Mouse (Mus musculus): ENCODE measurements around the gene Nrg4. TPM values are rescaled to one million over a fixed set of nuclear protein-coding genes. Genes with fewer than 3 reads are reported as not detected.

The Nrg4 gene
- polyA plus RNA-seq (2012; ENCODE audit: insufficient read depth, insufficient read length, missing spikeins) = 184 and 242 TPM in 2 replicates

- no peaks in the 10 kb centered on the region; the same call in 1 of the 2 replicates for H3K4me1 ChIP-seq (ENCODE audit: control insufficient read depth, insufficient read depth, insufficient read length, low read length)
- H3K27ac ChIP-seq (replicated peaks; ENCODE audit: low read depth, low read length) = no peak within 1 kb of the TSS
- peak within 1 kb of the TSS; percentile 98 for H3K4me3 ChIP-seq (ENCODE audit: insufficient read depth, low read depth, low read length)
Observed at GRCm38 (mm10) chr9:55326515-55327233, at the start of gene Nrg4, which contains the start of gene Tmem266. Nrg4 (minus strand) TSS chr9:55326844. Tmem266 (plus strand) TSS chr9:55326913.

- no peak overlapping the region for H3K27ac ChIP-seq (replicated peaks; ENCODE audit: low read depth, low read length)
- no peak overlapping the region for H3K4me3 ChIP-seq (ENCODE audit: insufficient read depth, low read depth, low read length)
- no peaks in the 10 kb centered on the region for H3K4me1 ChIP-seq (ENCODE audit: control insufficient read depth, insufficient read depth, insufficient read length, low read length)
Observed at GRCm38 (mm10) chr9:55371908-55372307, 45.3 kb upstream of the Nrg4 start.

DNA sequence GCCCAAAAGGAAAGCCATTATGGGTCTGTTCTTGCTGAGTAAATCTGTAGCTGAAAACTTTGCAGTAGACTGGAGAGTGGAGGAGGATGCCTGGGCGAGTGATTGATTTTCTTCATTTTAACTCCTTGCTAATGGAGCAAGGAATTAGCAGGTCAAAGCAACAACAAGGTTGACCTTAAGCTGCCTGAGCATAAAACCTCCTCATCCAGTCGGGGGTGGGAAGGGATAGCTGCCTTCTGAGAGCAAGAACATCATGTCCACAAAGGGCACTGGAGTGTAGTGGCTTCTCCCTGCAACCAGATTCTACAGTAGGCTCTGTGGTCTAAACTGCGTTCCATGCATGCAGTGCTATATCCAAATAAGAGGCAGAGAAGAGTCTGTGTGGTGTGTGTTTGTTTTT is 41.4 kb upstream of the Nrg4 start:
- Histone ChIP-seq H3K27ac (replicated peaks; ENCODE audit: low read depth, low read length) (no peak overlapping the region), H3K4me1 (ENCODE audit: control insufficient read depth, insufficient read depth, insufficient read length, low read length) (no peaks in the 10 kb centered on the region), H3K4me3 (ENCODE audit: insufficient read depth, low read depth, low read length) (no peak overlapping the region)

DNA sequence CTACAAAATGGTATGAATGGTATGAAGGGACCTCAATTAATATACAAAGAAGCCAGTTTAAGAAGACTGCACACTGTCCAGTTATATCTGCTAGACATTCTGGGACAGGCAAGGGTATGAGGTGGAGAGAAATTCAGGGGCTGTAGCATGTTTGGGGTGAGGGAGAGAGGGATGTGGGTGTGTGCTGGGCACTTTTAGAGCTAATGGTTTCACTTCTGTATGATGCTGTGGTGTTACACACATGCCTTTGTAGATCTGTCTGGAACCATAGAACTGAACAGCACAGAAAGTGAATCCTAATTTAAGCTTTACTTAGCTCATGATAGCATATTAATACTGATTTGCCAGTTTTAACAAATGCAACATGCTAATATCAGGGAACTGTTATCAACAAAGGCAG is 37.1 kb upstream of the Nrg4 start:
- Histone ChIP-seq H3K4me1 (ENCODE audit: control insufficient read depth, insufficient read depth, insufficient read length, low read length) (no peaks in the 10 kb centered on the region), H3K4me3 (ENCODE audit: insufficient read depth, low read depth, low read length) (no peak overlapping the region), H3K27ac (replicated peaks; ENCODE audit: low read depth, low read length) (no peak overlapping the region)

- H3K4me1 ChIP-seq (ENCODE audit: control insufficient read depth, insufficient read depth, insufficient read length, low read length) = no peaks in the 10 kb centered on the region
- H3K4me3 ChIP-seq (ENCODE audit: insufficient read depth, low read depth, low read length) = no peak overlapping the region
- H3K27ac ChIP-seq (replicated peaks; ENCODE audit: low read depth, low read length) = no peak overlapping the region
Observed at GRCm38 (mm10) chr9:55361969-55362368, 35.3 kb upstream of the Nrg4 start.

DNA sequence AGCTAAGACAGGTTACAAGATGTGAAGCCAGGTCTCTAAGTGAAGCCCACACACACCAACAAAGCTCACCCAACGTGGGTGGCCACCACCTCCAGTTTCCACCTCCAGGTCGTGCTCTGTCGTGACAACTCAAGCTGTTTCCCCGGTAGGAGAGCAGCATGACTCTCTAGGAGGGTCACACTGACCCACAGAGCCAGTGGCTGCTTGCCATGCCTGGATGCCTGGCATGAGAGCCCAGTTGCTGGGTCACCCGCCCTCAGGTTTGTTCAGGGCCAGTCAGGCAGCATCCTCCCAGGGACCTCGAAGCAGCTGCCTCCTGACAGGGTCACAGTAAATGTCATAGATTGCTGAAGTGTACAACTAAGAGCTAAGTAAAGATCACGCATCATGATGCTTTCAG is 34.2 kb upstream of the Nrg4 start:
- Histone ChIP-seq H3K4me3 (ENCODE audit: insufficient read depth, low read depth, low read length) (no peak overlapping the region), H3K4me1 (ENCODE audit: control insufficient read depth, insufficient read depth, insufficient read length, low read length) (no peaks in the 10 kb centered on the region)

GRCm38 (mm10) chr9:55360372-55360771 is 33.7 kb upstream of the Nrg4 start:
- H3K4me3 ChIP-seq (ENCODE audit: insufficient read depth, low read depth, low read length) = no peak overlapping the region
- H3K4me1 ChIP-seq (ENCODE audit: control insufficient read depth, insufficient read depth, insufficient read length, low read length) = no peaks in the 10 kb centered on the region
- H3K27ac ChIP-seq (replicated peaks; ENCODE audit: low read depth, low read length) = no peak overlapping the region

More for the DNA sequence above, 34.2 kb upstream of the Nrg4 start:
- H3K27ac ChIP-seq (replicated peaks; ENCODE audit: low read depth, low read length) = no peak overlapping the region

DNA sequence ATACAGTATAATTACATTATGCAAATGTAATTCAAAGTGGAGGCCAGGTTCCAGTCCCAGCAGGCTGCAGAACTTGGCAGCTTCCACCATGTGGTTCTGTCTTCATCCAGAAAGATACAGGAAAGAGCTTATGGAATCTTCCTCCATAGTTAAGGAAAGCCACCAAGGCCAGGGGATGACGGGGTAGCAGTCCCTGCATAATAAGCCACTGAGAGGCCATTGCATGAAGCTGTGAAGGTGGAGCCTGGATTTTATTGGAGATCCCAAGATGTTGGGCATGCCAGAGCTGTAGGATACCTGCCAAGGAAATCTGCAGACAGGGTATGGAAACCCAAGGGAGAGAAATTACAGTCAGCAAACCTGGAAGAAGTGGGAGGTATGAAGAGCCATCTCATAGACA is 30.5 kb upstream of the Nrg4 start:
- no peak overlapping the region for H3K27ac ChIP-seq (replicated peaks; ENCODE audit: low read depth, low read length)
- H3K4me3 ChIP-seq (ENCODE audit: insufficient read depth, low read depth, low read length) = no peak overlapping the region
- H3K4me1 ChIP-seq (ENCODE audit: control insufficient read depth, insufficient read depth, insufficient read length, low read length) = no peaks in the 10 kb centered on the region

- H3K4me3 ChIP-seq (ENCODE audit: insufficient read depth, low read depth, low read length) = no peak overlapping the region
- H3K4me1 ChIP-seq (ENCODE audit: control insufficient read depth, insufficient read depth, insufficient read length, low read length) = no peaks in the 10 kb centered on the region
- no peak overlapping the region for H3K27ac ChIP-seq (replicated peaks; ENCODE audit: low read depth, low read length)
Observed at GRCm38 (mm10) chr9:55355270-55355834, 28.7 kb upstream of the Nrg4 start.

DNA sequence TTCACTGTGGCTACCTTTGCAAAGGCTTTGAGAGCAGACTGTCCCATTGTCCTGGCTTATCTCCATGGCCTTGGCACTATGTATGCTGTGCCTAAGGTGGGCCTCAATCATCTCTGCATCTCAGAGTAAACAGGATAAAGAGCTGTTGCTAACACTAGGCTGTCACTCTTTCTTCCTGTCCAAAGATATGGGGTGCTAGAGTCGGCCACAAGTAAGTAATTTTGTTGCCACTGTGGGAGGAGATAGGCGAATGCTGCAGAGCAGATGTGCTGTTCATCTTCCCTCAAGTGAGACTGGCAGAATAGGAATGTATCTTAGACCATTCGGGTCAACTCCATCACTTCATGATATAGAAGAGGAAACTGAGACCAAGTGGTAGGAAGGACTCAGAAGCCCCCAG is 28.0 kb upstream of the Nrg4 start:
- Histone ChIP-seq H3K4me3 (ENCODE audit: insufficient read depth, low read depth, low read length) (no peak overlapping the region), H3K27ac (replicated peaks; ENCODE audit: low read depth, low read length) (no peak overlapping the region), H3K4me1 (ENCODE audit: control insufficient read depth, insufficient read depth, insufficient read length, low read length) (no peaks in the 10 kb centered on the region)

DNA sequence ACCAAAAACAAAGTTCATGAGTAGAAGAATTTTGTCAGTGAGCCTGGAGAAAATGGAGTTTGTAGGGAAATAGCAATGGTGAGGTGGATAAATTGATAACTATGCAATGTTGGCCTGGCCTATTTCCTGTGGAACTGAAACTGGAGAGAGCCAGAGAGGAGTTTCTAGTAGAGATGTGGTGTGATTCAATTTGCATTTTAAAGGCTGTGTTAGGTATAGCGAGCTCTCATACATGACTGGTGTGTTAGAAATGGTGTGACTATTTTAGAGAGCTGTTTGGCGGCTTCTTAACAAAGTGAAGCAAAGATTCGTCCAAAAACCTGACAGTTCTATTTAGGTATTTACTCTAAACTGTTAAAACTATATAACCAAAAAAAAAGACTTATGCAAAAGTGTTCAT is 22.0 kb upstream of the Nrg4 start:
- Histone ChIP-seq H3K27ac (replicated peaks; ENCODE audit: low read depth, low read length) (no peak overlapping the region), H3K4me3 (ENCODE audit: insufficient read depth, low read depth, low read length) (no peak overlapping the region), H3K4me1 (ENCODE audit: control insufficient read depth, insufficient read depth, insufficient read length, low read length) (no peaks in the 10 kb centered on the region)

- Histone ChIP-seq H3K4me1 (ENCODE audit: control insufficient read depth, insufficient read depth, insufficient read length, low read length) (no peaks in the 10 kb centered on the region), H3K4me3 (ENCODE audit: insufficient read depth, low read depth, low read length) (no peak overlapping the region), H3K27ac (replicated peaks; ENCODE audit: low read depth, low read length) (no peak overlapping the region)
Observed at GRCm38 (mm10) chr9:55345332-55345731, 18.7 kb upstream of the Nrg4 start.

DNA sequence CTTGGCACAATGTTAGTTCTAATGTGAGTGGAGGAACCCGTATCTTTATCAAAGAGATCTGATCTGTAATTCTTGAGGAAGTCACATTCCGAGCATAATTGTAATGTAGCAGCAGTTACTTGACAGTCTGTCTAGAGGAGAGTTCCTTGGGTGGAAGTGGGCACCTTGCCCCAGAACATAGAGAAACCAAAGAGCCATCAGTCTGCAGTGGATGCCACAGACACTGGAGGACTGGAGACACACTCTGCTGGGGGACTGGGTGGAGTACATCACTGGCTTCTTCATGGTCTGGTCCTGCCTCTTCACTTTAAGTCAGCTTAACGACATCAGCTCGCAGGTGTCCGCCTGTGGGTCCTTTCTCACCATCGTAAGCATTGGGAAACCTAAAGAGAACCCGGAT is 17.5 kb upstream of the Nrg4 start:
- no peaks in the 10 kb centered on the region for H3K4me1 ChIP-seq (ENCODE audit: control insufficient read depth, insufficient read depth, insufficient read length, low read length)
- H3K27ac ChIP-seq (replicated peaks; ENCODE audit: low read depth, low read length) = no peak overlapping the region
- H3K4me3 ChIP-seq (ENCODE audit: insufficient read depth, low read depth, low read length) = no peak overlapping the region

- H3K4me3 ChIP-seq (ENCODE audit: insufficient read depth, low read depth, low read length) = no peak overlapping the region
- H3K27ac ChIP-seq (replicated peaks; ENCODE audit: low read depth, low read length) = no peak overlapping the region
- H3K4me1 ChIP-seq (ENCODE audit: control insufficient read depth, insufficient read depth, insufficient read length, low read length) = no peaks in the 10 kb centered on the region
Observed at GRCm38 (mm10) chr9:55332949-55333348, 6.3 kb upstream of the Nrg4 start.

- Histone ChIP-seq H3K4me3 (ENCODE audit: insufficient read depth, low read depth, low read length) (no peak overlapping the region), H3K4me1 (ENCODE audit: control insufficient read depth, insufficient read depth, insufficient read length, low read length) (no peaks in the 10 kb centered on the region), H3K27ac (replicated peaks; ENCODE audit: low read depth, low read length) (no peak overlapping the region)
Observed at GRCm38 (mm10) chr9:55332476-55332875, 5.8 kb upstream of the Nrg4 start.

GRCm38 (mm10) chr9:55329401-55329800 is 2.8 kb upstream of the Nrg4 start:
- H3K4me3 ChIP-seq (ENCODE audit: insufficient read depth, low read depth, low read length) = no peak overlapping the region
- no peaks in the 10 kb centered on the region; the same call in 1 of the 2 replicates for H3K4me1 ChIP-seq (ENCODE audit: control insufficient read depth, insufficient read depth, insufficient read length, low read length)
- no peak overlapping the region for H3K27ac ChIP-seq (replicated peaks; ENCODE audit: low read depth, low read length)

All from brown adipose tissue, adult 24 weeks (tissue).